ENCODE assay signal across 6 mouse cellular contexts in the genomic region with DNA sequence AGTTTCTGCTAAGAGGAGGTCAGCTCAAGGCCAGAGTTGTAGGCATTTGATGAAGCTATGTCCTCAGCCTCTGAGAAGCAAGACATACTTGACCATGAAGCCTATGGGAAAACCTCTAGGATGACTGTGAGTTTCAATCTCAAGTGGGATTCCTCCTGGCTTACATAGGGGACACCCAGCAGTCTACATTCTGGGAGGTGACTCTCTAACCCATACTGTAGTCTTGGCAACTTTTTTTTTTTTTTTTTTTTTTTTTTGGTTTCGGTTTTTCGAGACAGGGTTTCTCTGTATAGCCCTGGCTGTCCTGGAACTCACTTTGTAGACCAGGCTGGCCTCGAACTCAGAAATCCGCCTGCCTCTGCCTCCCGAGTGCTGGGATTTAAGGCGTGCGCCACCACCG. TPM values are rescaled to one million over a fixed set of nuclear protein-coding genes. Genes with fewer than 3 reads are reported as not detected.
DNase-seq lines count a peak whose midpoint lies in the region; ATAC-seq and TF ChIP-seq lines count a peak whose summit lies in the region.
"Not testable (repeated sequence)": the region's sequence is repeated elsewhere in the genome, so short reads cannot be mapped to it uniquely, and the experiment has no call there.

No protein-coding gene starts in this region.

- H3K36me3 ChIP-seq in CH12.LX (replicated peaks in 1 of 2; ENCODE audit: control insufficient read depth in 1 of 2, insufficient read depth in 1 of 2, low read length in 1 of 2) = peaks cover 11 to 36% of the 10 kb centered on the region in 2 experiments
- H3K36me3 ChIP-seq in liver, embryonic 11.5 days (ENCODE audit: control insufficient read depth, insufficient read depth, low read length); liver, embryonic 14.5 days (replicated peaks; ENCODE audit: control insufficient read depth, insufficient read depth, low read depth); liver, postnatal 0 days (replicated peaks; ENCODE audit: insufficient read depth, low read length); neural tube, embryonic 13.5 days: not testable (repeated sequence)

- not testable (repeated sequence) for TF ChIP-seq RAD21 in CH12.LX (IDR thresholded peaks at IDR 0.05; ENCODE audit: low read depth, low read length)

- peaks cover 57% of the 10 kb centered on the region for H3K79me2 ChIP-seq in CH12.LX (replicated peaks; ENCODE audit: control insufficient read depth, extremely low read depth, insufficient read depth, poor library complexity, severe bottlenecking)

- DNase-seq in CH12.LX (ENCODE audit: extremely low read depth); liver, embryonic 11.5 days (ENCODE audit: low spot score); liver, embryonic 14.5 days (ENCODE audit: low read depth in 3 of 3, low spot score in 3 of 3); liver, postnatal 0 days: not testable (repeated sequence)
- DNase-seq in c-Kit-positive CD71-positive TER-119-positive erythroid progenitor cells, embryonic 14.5 days (ENCODE audit: low spot score) = peak; percentile 34

- not testable (repeated sequence) for ATAC-seq in liver, embryonic 11.5 days (replicated peaks; ENCODE audit: low FRiP score); liver, embryonic 14.5 days (ENCODE audit: insufficient read depth); liver, postnatal 0 days; neural tube, embryonic 13.5 days (ENCODE audit: low read depth)

- TF ChIP-seq CTCF in CH12.LX (conservative IDR thresholded peaks at IDR 0.05 in 1 of 2, IDR thresholded peaks at IDR 0.05 in 1 of 2; ENCODE audit: low read depth in 2 of 2, low read length in 2 of 2); liver, embryonic 14.5 days (IDR thresholded peaks at IDR 0.05; ENCODE audit: low read depth); liver, postnatal 0 days (IDR thresholded peaks at IDR 0.05; ENCODE audit: low read depth): not testable (repeated sequence)

- H3K27ac ChIP-seq in CH12.LX (ENCODE audit: insufficient read depth, low read depth) = peak overlapping the region; percentile 98
- peak overlapping the region; percentile 82 for H3K27ac ChIP-seq in liver, embryonic 11.5 days (ENCODE audit: low read depth, low read length)
- peak overlapping the region; percentile 93 for H3K27ac ChIP-seq in liver, embryonic 14.5 days
- H3K27ac ChIP-seq in liver, postnatal 0 days (ENCODE audit: low read depth) = peak overlapping the region; percentile 89
- H3K27ac ChIP-seq in neural tube, embryonic 13.5 days (replicated peaks) = 0 out of 2 replicates have a peak overlapping the region, but pooled peaks have one; percentile 9

- not testable (repeated sequence) for H3K9me3 ChIP-seq in CH12.LX (replicated peaks; ENCODE audit: low read length); liver, embryonic 11.5 days (ENCODE audit: control insufficient read depth, low read length); liver, embryonic 14.5 days (ENCODE audit: control insufficient read depth, low read length); liver, postnatal 0 days (ENCODE audit: low read length); neural tube, embryonic 13.5 days

- WGBS in liver, embryonic 11.5 days = 70% methylated on average over 7 of the region's 8 CpGs
- 62% methylated on average over 8 of the region's 8 CpGs for WGBS in liver, embryonic 14.5 days (ENCODE audit: insufficient replicate concordance)
- WGBS in liver, postnatal 0 days (ENCODE audit: insufficient replicate concordance) = 84% methylated on average over 6 of the region's 8 CpGs
- 87% methylated on average over 8 of the region's 8 CpGs for WGBS in neural tube, embryonic 13.5 days

- not testable (repeated sequence) for TF ChIP-seq EP300 in CH12.LX (IDR thresholded peaks at IDR 0.05; ENCODE audit: low read length); liver, embryonic 14.5 days (IDR thresholded peaks at IDR 0.05; ENCODE audit: low read depth); liver, postnatal 0 days (IDR thresholded peaks at IDR 0.05; ENCODE audit: low read depth)

- in situ Hi-C loops in CH12.LX (cut with MboI; ENCODE audit: low pct_ligation_motif_present, low pct_unique_long_range_greater_than_20kb, low sequenced_read_pairs) = not testable (repeated sequence)

- H3K27me3 ChIP-seq in CH12.LX (replicated peaks); liver, embryonic 11.5 days (replicated peaks; ENCODE audit: control insufficient read depth, insufficient read depth, low read length); liver, embryonic 14.5 days (ENCODE audit: control insufficient read depth, insufficient read depth, low read length); liver, postnatal 0 days (ENCODE audit: insufficient read depth, low read length); neural tube, embryonic 13.5 days: not testable (repeated sequence)

- peak overlapping the region; percentile 86 for H3K9ac ChIP-seq in CH12.LX (ENCODE audit: insufficient read depth, low read depth)
- H3K9ac ChIP-seq in liver, embryonic 11.5 days (ENCODE audit: low read depth, low read length) = peak overlapping the region; percentile 25; the same call in 1 of the 2 replicates
- peak overlapping the region; percentile 60 for H3K9ac ChIP-seq in liver, embryonic 14.5 days (replicated peaks)
- H3K9ac ChIP-seq in liver, postnatal 0 days (replicated peaks) = peak overlapping the region; percentile 58
- not testable (repeated sequence) for H3K9ac ChIP-seq in neural tube, embryonic 13.5 days

- TF ChIP-seq POLR2A in CH12.LX (IDR thresholded peaks at IDR 0.05; ENCODE audit: low read depth, low read length) = not testable (repeated sequence)

- H3K4me2 ChIP-seq in CH12.LX (ENCODE audit: insufficient read depth, low read depth, poor library complexity, severe bottlenecking) = peak overlapping the region; percentile 98
- H3K4me2 ChIP-seq in liver, embryonic 11.5 days = peak overlapping the region; percentile 58
- H3K4me2 ChIP-seq in liver, embryonic 14.5 days (ENCODE audit: low read depth) = peak overlapping the region; percentile 82
- peak overlapping the region; percentile 56 for H3K4me2 ChIP-seq in liver, postnatal 0 days (ENCODE audit: low read depth, low read length)
- not testable (repeated sequence) for H3K4me2 ChIP-seq in neural tube, embryonic 13.5 days

- dilution Hi-C loops in CH12.LX (cut with MboI; ENCODE audit: extremely low pct_ligation_motif_present, extremely low pct_unique_long_range_greater_than_20kb, low sequenced_read_pairs) = not testable (repeated sequence)

- H3K4me3 ChIP-seq in CH12.LX (replicated peaks in 1 of 3; ENCODE audit: low read depth in 2 of 3, low read length in 2 of 3, poor library complexity in 1 of 3) = peak overlapping the region in 2 of 3 experiments; percentile 13 to 31
- H3K4me3 ChIP-seq in liver, embryonic 11.5 days (ENCODE audit: low read depth, low read length); neural tube, embryonic 13.5 days: not testable (repeated sequence)
- peak overlapping the region; percentile 4 to 39; a peak in 3 of 4 replicates for H3K4me3 ChIP-seq in liver, embryonic 14.5 days (ENCODE audit: insufficient read depth in 1 of 2, low read depth in 2 of 2, low read length in 2 of 2)
- peak overlapping the region; percentile 2; the same call in 1 of the 2 replicates for H3K4me3 ChIP-seq in liver, postnatal 0 days (ENCODE audit: low read depth, low read length)

- H3K4me1 ChIP-seq in CH12.LX (ENCODE audit: control insufficient read depth in 1 of 2, insufficient read depth in 2 of 2) = peaks cover 25 to 70% of the 10 kb centered on the region in 2 experiments
- H3K4me1 ChIP-seq in liver, embryonic 11.5 days (replicated peaks; ENCODE audit: control insufficient read depth, insufficient read depth, low read length) = peaks cover 87% of the 10 kb centered on the region
- H3K4me1 ChIP-seq in liver, embryonic 14.5 days (replicated peaks; ENCODE audit: control insufficient read depth in 2 of 2, insufficient read depth in 2 of 2, low read length in 1 of 2) = peaks cover 82 to 91% of the 10 kb centered on the region in 2 experiments
- H3K4me1 ChIP-seq in liver, postnatal 0 days (ENCODE audit: insufficient read depth) = peaks cover 54% of the 10 kb centered on the region
- H3K4me1 ChIP-seq in neural tube, embryonic 13.5 days (replicated peaks) = peaks cover 26% of the 10 kb centered on the region

TF ChIP-seq in CH12.LX, 34 proteins besides CTCF, POLR2A, EP300 and RAD21:
- peak; percentile 90 for TF ChIP-seq ZNF384 (IDR thresholded peaks at IDR 0.05; ENCODE audit: low read depth, low read length)
TF ChIP-seq in CH12.LX: peak in this region for 1; not testable (repeated sequence) for 33.

RNA-seq across cellular contexts. Expression of a gene that starts 9.9 kb away (rescaled TPM):
- 14.6 and 16.9 TPM in 2 replicates for total RNA-seq in CH12.LX (2012; rRNA removed)
- total RNA-seq in CH12.LX (2014; rRNA removed) = 16.4 and 17.0 TPM in 2 replicates
- 41.4 and 44.5 TPM in 2 replicates for polyA plus RNA-seq in CH12.LX (2012; ENCODE audit: insufficient read length, low read depth)
- polyA plus RNA-seq in liver, embryonic 11.5 days (2014; fragmentation: Nextera tagmentation; extraction: Ambion mirVana) = 21.9 and 22.0 TPM in 2 replicates
- 10.6 and 11.7 TPM in 2 replicates for polyA plus RNA-seq in liver, embryonic 14.5 days (2012; rRNA removed)
- 9.6 and 11.8 TPM in 2 replicates for polyA plus RNA-seq in liver, embryonic 14.5 days (2014; fragmentation: Nextera tagmentation; extraction: Ambion mirVana)
- 8.1 and 10.1 TPM in 2 replicates for polyA plus RNA-seq in liver, postnatal 0 days (2015; fragmentation: Nextera tagmentation; extraction: Ambion mirVana)
- 24.7 and 25.2 TPM in 2 replicates for polyA plus RNA-seq in neural tube, embryonic 13.5 days (2015; fragmentation: Nextera tagmentation; extraction: Ambion mirVana)

RNA-seq across cellular contexts. Expression of a gene that starts 27.4 kb away (rescaled TPM):
- total RNA-seq in CH12.LX (2012; rRNA removed) (14.3 and 14.4 TPM in 2 replicates), CH12.LX (2014; rRNA removed) (6.6 and 6.8 TPM in 2 replicates)
- 6.4 and 7.0 TPM in 2 replicates for polyA plus RNA-seq in CH12.LX (2012; ENCODE audit: insufficient read length, low read depth)
- polyA plus RNA-seq in liver, embryonic 11.5 days (2014; fragmentation: Nextera tagmentation; extraction: Ambion mirVana) = 6.8 and 9.0 TPM in 2 replicates
- polyA plus RNA-seq in liver, embryonic 14.5 days (2012; rRNA removed) = 2.5 and 2.8 TPM in 2 replicates
- 1.3 and 1.5 TPM in 2 replicates for polyA plus RNA-seq in liver, embryonic 14.5 days (2014; fragmentation: Nextera tagmentation; extraction: Ambion mirVana)
- 1.9 and 2.2 TPM in 2 replicates for polyA plus RNA-seq in liver, postnatal 0 days (2015; fragmentation: Nextera tagmentation; extraction: Ambion mirVana)
- 6.9 and 8.4 TPM in 2 replicates for polyA plus RNA-seq in neural tube, embryonic 13.5 days (2015; fragmentation: Nextera tagmentation; extraction: Ambion mirVana)

Comparison
In these comparisons a context has a peak if more than half of its experiments do, and no peak if none do; other contexts are left out.
1. H3K27ac ChIP-seq: peak in every context shown above with its lines; median percentile 98 in CH12.LX; 93 in liver, embryonic 14.5 days; 89 in liver, postnatal 0 days; 82 in liver, embryonic 11.5 days; 9 in neural tube, embryonic 13.5 days.